Mouse (Mus musculus) midbrain, embryonic 11.5 days (tissue): ENCODE results near the gene Pbx3. TPM values are rescaled to one million over a fixed set of nuclear protein-coding genes. Genes with fewer than 3 reads are reported as not detected.

Experiments used
- ATAC-seq: fragments of 200-750 bp; cut with Nextera tagmentation; 2 replicates; pipeline ENCODE4 v1.8.0; 2017; ENCODE audit warnings: moderate TSS enrichment, moderate library complexity; ENCODE audit not compliant: low FRiP score
- DNase-seq: peaks from one replicate; pipeline ENCODE4 v3.0.0; 2015; ENCODE audit warnings: low spot score; ENCODE audit errors: missing footprints
- H3K27ac ChIP-seq: fragments of 300-500 bp; sonication (generic); 2 replicates; pipeline ENCODE4 v1.5.1; 2014; ENCODE audit warnings: low read depth, low read length
- H3K27me3 ChIP-seq: fragments of 300-500 bp; sonication (generic); 2 replicates; pipeline ENCODE4 v1.6.1; 2014; ENCODE audit warnings: mild to moderate bottlenecking, low read length, moderate library complexity, mixed read lengths; ENCODE audit not compliant: control insufficient read depth, insufficient read depth
- H3K36me3 ChIP-seq: fragments of 300-500 bp; sonication (generic); 2 replicates; pipeline ENCODE4 v1.6.1; 2014; ENCODE audit warnings: mild to moderate bottlenecking, low read length, moderate library complexity, mixed read lengths; ENCODE audit not compliant: control insufficient read depth, insufficient read depth
- H3K4me1 ChIP-seq: fragments of 300-500 bp; sonication (generic); 2 replicates; pipeline ENCODE4 v1.6.1; 2014; ENCODE audit warnings: low read length; ENCODE audit not compliant: control insufficient read depth, insufficient read depth
- H3K4me2 ChIP-seq: fragments of 300-500 bp; sonication (generic); 2 replicates; pipeline ENCODE4 v1.6.1; 2014; ENCODE audit warnings: mild to moderate bottlenecking, moderate library complexity
- H3K4me3 ChIP-seq: fragments of 300-500 bp; sonication (generic); 2 replicates; pipeline ENCODE4 v1.5.1; 2014; ENCODE audit warnings: low read depth, low read length
- H3K9ac ChIP-seq: fragments of 300-500 bp; sonication (generic); 2 replicates; pipeline ENCODE4 v1.6.1; 2014; ENCODE audit warnings: low read length
- H3K9me3 ChIP-seq: fragments of 300-500 bp; sonication (generic); 2 replicates; pipeline ENCODE4 v1.6.1; 2016; ENCODE audit warnings: low read length; ENCODE audit not compliant: control insufficient read depth
- WGBS: fragments of 180-500 bp; shearing (Covaris S2); extraction: QIAGEN DNeasy Blood & Tissue Kit; methylation state at CpG from one replicate; pipeline ENCODE4 v1.1.7; 2014; 5-methylcytosine and 5-hydroxymethylcytosine counted together
- polyA plus RNA-seq: library from polyadenylated mRNA; unstranded; fragments of >200 nt; fragmentation: Nextera tagmentation; extraction: Ambion mirVana; gene quantifications from 2 replicates; pipeline ENCODE4 v1.2.1, GENCODE M21; 2014

Pbx3 gene
- polyA plus RNA-seq: 59.3 and 63.8 TPM in 2 replicates

- Histone ChIP-seq H3K4me2 (peak within 1 kb of the TSS; percentile 67), H3K9me3 (no peaks in the 10 kb centered on the region), H3K4me3 (peak within 1 kb of the TSS; percentile 93), H3K27me3 (no peaks in the 10 kb centered on the region), H3K27ac (peak within 1 kb of the TSS; percentile 99), H3K36me3 (no peaks in the 10 kb centered on the region), H3K9ac (peak within 1 kb of the TSS; percentile 98), H3K4me1 (peaks cover 17% of the 10 kb centered on the region)
- under 1% methylated on average over 60 of the region's 102 CpGs for WGBS
- ATAC-seq: peak; percentile 94
- DNase-seq: peak; percentile 99
These were observed at the start of gene Pbx3 for GRCm38 (mm10) chr2:34372305-34373301. Pbx3 (minus strand) TSS chr2:34373142.

GRCm38 (mm10) chr2:34420256-34420655 lies 47.3 kb upstream of the Pbx3 start:
- H3K36me3 ChIP-seq: no peaks in the 10 kb centered on the region
- no peak for ATAC-seq
- no peak overlapping the region for H3K27ac ChIP-seq
- no peak for DNase-seq
- H3K4me1 ChIP-seq: no peaks in the 10 kb centered on the region
- H3K4me3 ChIP-seq: no peak overlapping the region
- no peak overlapping the region for H3K9ac ChIP-seq
- no peaks in the 10 kb centered on the region for H3K9me3 ChIP-seq
- no peaks in the 10 kb centered on the region for H3K27me3 ChIP-seq
- H3K4me2 ChIP-seq: no peak overlapping the region
- WGBS: 59% methylated on average over 1 of the region's 1 CpGs

- DNase-seq: no peak
- Histone ChIP-seq H3K27ac (no peak overlapping the region), H3K4me3 (no peak overlapping the region), H3K9me3 (no peaks in the 10 kb centered on the region), H3K27me3 (no peaks in the 10 kb centered on the region), H3K4me1 (peaks cover 6% of the 10 kb centered on the region), H3K4me2 (no peak overlapping the region), H3K36me3 (no peaks in the 10 kb centered on the region), H3K9ac (no peak overlapping the region)
- ATAC-seq: no peak
- 86% methylated on average over 5 of the region's 5 CpGs for WGBS
These were observed 36.9 kb upstream of the Pbx3 start for GRCm38 (mm10) chr2:34409741-34410340.

- Histone ChIP-seq H3K9ac (no peak overlapping the region), H3K36me3 (no peaks in the 10 kb centered on the region), H3K27ac (no peak overlapping the region), H3K4me3 (no peak overlapping the region), H3K9me3 (no peaks in the 10 kb centered on the region), H3K4me2 (no peak overlapping the region), H3K27me3 (no peaks in the 10 kb centered on the region), H3K4me1 (peaks cover 6% of the 10 kb centered on the region)
- ATAC-seq: no peak
- DNase-seq: no peak
- WGBS: 93% methylated on average over 10 of the region's 10 CpGs
These were observed 35.4 kb upstream of the Pbx3 start for GRCm38 (mm10) chr2:34408341-34408740.

- no peak overlapping the region for H3K27ac ChIP-seq
- peak overlapping the region; percentile 72 for H3K9ac ChIP-seq
- peak overlapping the region; percentile 86 for H3K4me2 ChIP-seq
- 42% methylated on average over 7 of the region's 7 CpGs for WGBS
- no peaks in the 10 kb centered on the region for H3K36me3 ChIP-seq
- H3K9me3 ChIP-seq: no peaks in the 10 kb centered on the region
- ATAC-seq: no peak
- H3K27me3 ChIP-seq: no peaks in the 10 kb centered on the region
- peaks cover 6% of the 10 kb centered on the region for H3K4me1 ChIP-seq
- H3K4me3 ChIP-seq: peak overlapping the region; percentile 61
- DNase-seq: no peak
These were observed 34.7 kb upstream of the Pbx3 start for GRCm38 (mm10) chr2:34407596-34407995.

- peaks cover 6% of the 10 kb centered on the region for H3K4me1 ChIP-seq
- no peaks in the 10 kb centered on the region for H3K36me3 ChIP-seq
- peak within 1 kb of the TSS; percentile 72 for H3K9ac ChIP-seq
- DNase-seq (peak; percentile 99), ATAC-seq (peak; percentile 99)
- no peaks in the 10 kb centered on the region for H3K27me3 ChIP-seq
- H3K9me3 ChIP-seq: no peaks in the 10 kb centered on the region
- H3K4me2 ChIP-seq: peak within 1 kb of the TSS; percentile 86
- peak within 1 kb of the TSS; percentile 61 for H3K4me3 ChIP-seq
- H3K27ac ChIP-seq: no peak within 1 kb of the TSS; the same call in 1 of the 2 replicates
- under 1% methylated on average over 68 of the region's 68 CpGs for WGBS
These were observed 33.9 kb upstream of the Pbx3 start, which contains the start of gene Mapkap1 for GRCm38 (mm10) chr2:34406601-34407464. Mapkap1 (plus strand) TSS chr2:34406771.

- no peak for ATAC-seq
- 55% methylated on average over 4 of the region's 4 CpGs for WGBS
These were observed 26.6 kb upstream of the Pbx3 start for GRCm38 (mm10) chr2:34399535-34399934.

GRCm38 (mm10) chr2:34378930-34379329 lies 6.0 kb upstream of the Pbx3 start:
- H3K4me1 ChIP-seq: no peaks in the 10 kb centered on the region
- 84% methylated on average over 2 of the region's 2 CpGs for WGBS
- ATAC-seq (no peak), DNase-seq (no peak)
- H3K27ac ChIP-seq: no peak overlapping the region
- no peak overlapping the region for H3K4me2 ChIP-seq
- H3K27me3 ChIP-seq: no peaks in the 10 kb centered on the region
- H3K9ac ChIP-seq: no peak overlapping the region
- H3K9me3 ChIP-seq: no peaks in the 10 kb centered on the region
- H3K36me3 ChIP-seq: no peaks in the 10 kb centered on the region
- no peak overlapping the region for H3K4me3 ChIP-seq

More at GRCm38 (mm10) chr2:34399535-34399934, 26.6 kb upstream of the Pbx3 start:
- Histone ChIP-seq H3K27me3 (no peaks in the 10 kb centered on the region), H3K4me1 (no peaks in the 10 kb centered on the region), H3K27ac (no peak overlapping the region), H3K4me3 (no peak overlapping the region), H3K36me3 (no peaks in the 10 kb centered on the region), H3K9ac (no peak overlapping the region), H3K9me3 (no peaks in the 10 kb centered on the region), H3K4me2 (no peak overlapping the region)
- DNase-seq: no peak
